Mouse (Mus musculus): ENCODE results near the gene Tmco1.

The Tmco1 gene

GRCm38 (mm10) chr1:167372739-167373138 is 64.6 kb downstream of the Tmco1 start:
- no peak for DNase-seq (ENCODE audit: low read depth, low spot score)

DNA sequence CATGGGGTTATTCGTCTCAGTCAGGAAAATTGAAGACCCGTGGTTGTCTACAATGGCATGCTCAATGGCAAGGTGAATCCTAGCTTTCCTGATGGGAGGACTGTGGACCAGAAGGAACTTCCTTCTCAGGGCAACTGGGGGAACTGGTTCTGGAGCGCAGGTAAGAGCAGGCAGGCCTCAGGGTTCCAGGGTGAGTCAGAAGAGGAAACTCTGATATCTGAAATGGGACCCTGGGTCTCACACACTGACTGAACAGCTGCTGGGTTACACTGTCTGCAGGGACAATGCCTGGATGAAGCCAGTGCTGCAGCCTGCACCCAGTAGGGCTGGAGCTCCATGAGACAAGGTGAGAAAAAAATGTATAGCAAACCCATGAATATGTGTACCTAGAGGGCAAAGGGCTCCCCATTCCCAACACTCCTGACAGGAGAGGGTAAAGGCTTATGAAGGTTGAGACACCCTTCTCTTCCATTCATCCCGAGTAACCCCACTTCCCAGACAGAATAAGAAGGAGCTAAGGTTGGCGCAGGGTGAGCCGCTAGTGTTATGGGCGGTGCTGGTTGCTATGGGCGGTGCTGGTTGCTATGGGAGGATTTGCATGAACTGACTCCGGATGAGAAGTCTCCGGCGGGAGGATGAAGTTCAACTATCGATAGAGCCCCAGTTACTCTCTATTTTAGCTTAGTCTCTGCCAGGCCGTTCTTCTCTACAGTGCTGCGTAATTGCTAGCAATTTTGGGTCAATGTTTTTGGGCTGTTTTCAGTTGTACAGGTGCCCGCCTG is 66.0 kb downstream of the Tmco1 start:
- peak; percentile 83 for DNase-seq (ENCODE audit: low read depth, low spot score)

DNA sequence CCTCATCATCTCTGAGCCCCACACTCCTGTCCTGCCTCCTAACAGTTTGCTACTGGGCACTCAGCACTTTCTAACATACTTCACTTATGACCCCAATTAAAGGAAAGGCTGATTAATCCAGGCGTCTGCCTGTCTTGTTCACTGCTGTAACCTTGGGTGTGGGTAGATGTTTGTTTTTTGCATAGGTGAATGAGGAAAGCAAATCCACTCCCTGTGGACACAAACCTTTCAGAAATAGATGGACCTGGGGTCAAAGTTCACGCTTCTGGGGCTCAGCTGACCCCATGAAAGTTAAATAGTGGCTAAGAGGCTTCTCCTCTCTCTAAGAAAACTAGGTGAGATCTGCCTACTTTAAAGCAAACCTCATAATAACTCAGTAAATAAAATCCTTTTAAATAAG is 66.8 kb downstream of the Tmco1 start:
- no peak for DNase-seq (ENCODE audit: low read depth, low spot score)

DNA sequence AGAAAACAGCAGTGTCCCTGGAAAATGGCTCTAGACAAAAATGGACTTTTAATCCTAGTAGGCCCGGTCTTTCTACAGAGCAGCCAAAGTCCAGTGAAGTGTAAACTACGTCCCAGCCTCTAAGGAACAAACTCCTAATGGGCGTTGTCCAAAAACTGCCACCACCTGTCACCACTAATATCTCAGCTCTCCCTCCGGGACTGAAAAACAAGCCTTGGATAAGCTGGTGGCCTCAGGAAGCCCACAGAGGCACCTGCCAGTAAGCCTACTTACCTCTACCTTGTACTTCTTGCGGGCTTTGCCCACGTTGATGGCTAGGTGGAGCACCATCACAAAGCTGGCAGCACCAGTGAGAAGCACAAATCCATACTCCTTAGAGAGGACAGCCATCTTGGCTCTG is 69.8 kb downstream of the Tmco1 start:
- no peak for DNase-seq (ENCODE audit: low read depth, low spot score)

DNA sequence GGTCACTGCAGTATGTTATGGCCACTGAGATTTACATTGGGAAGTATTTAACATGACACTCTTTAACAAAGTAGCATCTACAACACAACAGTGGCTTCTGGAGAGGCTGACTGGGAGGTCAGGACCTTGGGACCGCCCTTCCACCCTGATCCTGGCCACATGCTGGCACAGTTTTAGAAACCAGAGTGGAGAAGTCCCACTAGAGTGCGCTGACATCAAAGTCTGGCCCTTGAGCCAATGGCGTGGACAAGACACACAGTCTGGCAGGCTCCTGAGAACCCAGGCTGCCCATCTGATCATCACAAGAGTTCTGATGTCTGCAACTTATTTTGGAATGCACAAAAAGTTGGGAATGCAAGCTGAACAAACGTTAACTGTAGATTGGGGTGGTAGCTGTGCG is 71.6 kb downstream of the Tmco1 start:
- no peak for DNase-seq (ENCODE audit: low read depth, low spot score)

GRCm38 (mm10) chr1:167380223-167380622 is 72.0 kb downstream of the Tmco1 start:
- no peak for DNase-seq (ENCODE audit: low read depth, low spot score)

DNA sequence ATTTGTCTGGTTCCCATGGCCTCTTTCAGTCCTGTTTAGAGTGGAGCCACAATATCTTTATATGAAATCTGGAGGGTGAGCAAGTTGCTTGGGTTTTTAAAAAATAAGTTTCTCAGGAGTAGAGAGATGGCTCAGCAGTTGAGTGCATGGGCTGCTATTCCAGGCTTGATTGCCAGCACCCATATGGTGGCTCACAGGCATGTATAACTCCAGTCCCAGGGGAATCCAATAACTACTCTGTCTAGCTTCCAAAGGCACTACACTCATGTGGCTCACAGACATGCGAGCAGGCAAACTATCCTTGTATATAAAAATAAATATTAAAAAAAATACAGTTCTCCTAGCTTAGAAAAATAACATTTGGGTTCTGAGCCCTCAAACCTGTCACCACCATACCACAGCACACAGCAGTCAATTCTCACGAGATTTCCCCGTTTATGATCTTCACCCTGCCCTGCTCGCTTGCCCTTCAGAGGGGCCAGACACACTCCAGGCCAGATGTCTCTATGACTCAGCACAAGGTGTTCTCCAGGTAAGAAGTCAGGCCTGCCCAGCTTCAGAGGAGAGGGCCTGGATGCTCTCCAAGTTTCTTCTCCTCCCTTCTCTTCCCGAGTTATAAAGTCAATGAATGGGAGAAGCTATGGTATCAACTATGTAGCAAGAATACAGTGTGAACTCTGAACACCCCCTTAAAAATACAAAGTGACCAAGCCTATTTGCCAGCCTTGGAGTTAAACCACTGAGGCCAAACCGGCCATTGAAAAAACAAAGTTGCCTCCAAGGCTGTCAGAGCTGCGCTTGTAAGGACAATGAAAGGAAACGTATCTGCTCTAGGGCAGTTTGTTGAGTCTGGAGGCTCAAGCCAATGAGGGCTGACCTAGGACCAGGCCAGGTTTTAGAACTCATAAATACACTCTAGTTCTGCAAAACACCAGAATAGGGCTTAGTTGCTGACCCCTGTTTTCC is 73.2 kb downstream of the Tmco1 start:
- no peak for DNase-seq (ENCODE audit: low read depth, low spot score)

- DNase-seq (ENCODE audit: low read depth, low spot score): no peak
Observed at GRCm38 (mm10) chr1:167382316-167382715, 74.1 kb downstream of the Tmco1 start.

GRCm38 (mm10) chr1:167382763-167383162 is 74.6 kb downstream of the Tmco1 start:
- no peak for DNase-seq (ENCODE audit: low read depth, low spot score)

DNA sequence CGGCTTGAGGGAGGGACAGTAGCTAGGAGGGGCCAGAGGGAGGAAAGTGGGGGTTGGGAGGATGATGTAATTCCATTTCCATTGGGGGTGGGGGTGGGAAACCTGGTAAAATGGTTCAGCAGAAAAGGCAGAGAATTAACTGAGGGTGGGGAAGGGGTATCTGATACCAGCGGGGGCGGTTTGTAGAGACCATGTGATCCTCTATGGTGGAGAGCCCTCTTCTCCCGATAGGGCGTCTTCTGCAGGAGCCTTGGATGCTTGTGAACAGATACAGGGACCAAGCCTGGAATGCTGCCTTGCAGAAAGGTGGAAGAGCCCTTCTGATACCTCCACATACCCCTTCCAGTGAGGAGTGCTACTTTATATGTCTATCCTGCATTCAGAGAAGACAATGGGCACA is 75.0 kb downstream of the Tmco1 start:
- no peak for DNase-seq (ENCODE audit: low read depth, low spot score)

Measured in c-Kit-negative CD71-positive TER-119-positive erythroid progenitor cells, embryonic 14.5 days (primary cell).